Mouse (Mus musculus) liver, postnatal 0 days (tissue): Measurements from ENCODE around the gene Cadm4. TPM values are rescaled to one million over a fixed set of nuclear protein-coding genes. Genes with fewer than 3 reads are reported as not detected.

Experiments
- ATAC-seq: fragments of 200-750 bp; cut with Nextera tagmentation; 2 replicates; pipeline ENCODE4 v1.8.0; 2017; ENCODE audit warnings: mild to moderate bottlenecking, moderate library complexity
- DNase-seq: peaks from one replicate; pipeline ENCODE4 v3.0.0-alpha.2; 2016
- H3K27ac ChIP-seq: fragments of 300-500 bp; sonication (generic); 2 replicates; pipeline ENCODE4 v1.5.1; 2014; ENCODE audit warnings: antibody characterized with exemption, moderate library complexity, mild to moderate bottlenecking, low read depth
- H3K27me3 ChIP-seq: fragments of 300-500 bp; sonication (generic); 2 replicates; pipeline ENCODE4 v1.6.1; 2014; ENCODE audit warnings: low read length, control low read depth, mixed read lengths; ENCODE audit not compliant: insufficient read depth
- H3K36me3 ChIP-seq: fragments of 300-500 bp; sonication (generic); replicated peaks from 2 replicates; pipeline ENCODE4 v1.6.1; 2014; ENCODE audit warnings: mild to moderate bottlenecking, control low read depth, low read length, moderate library complexity, mixed read lengths; ENCODE audit not compliant: insufficient read depth
- H3K4me1 ChIP-seq: fragments of 300-500 bp; sonication (generic); 2 replicates; pipeline ENCODE4 v1.6.1; 2014; ENCODE audit warnings: antibody characterized with exemption, mild to moderate bottlenecking, control low read depth; ENCODE audit not compliant: insufficient read depth
- H3K4me2 ChIP-seq: fragments of 300-500 bp; sonication (generic); 2 replicates; pipeline ENCODE4 v1.6.1; 2014; ENCODE audit warnings: low read depth, mild to moderate bottlenecking, low read length, moderate library complexity, mixed read lengths
- H3K4me3 ChIP-seq: fragments of 300-500 bp; sonication (generic); 2 replicates; pipeline ENCODE4 v1.5.1; 2014; ENCODE audit warnings: low read depth, low read length
- H3K9ac ChIP-seq: fragments of 300-500 bp; sonication (generic); replicated peaks from 2 replicates; pipeline ENCODE4 v1.6.1; 2014; ENCODE audit warnings: mild to moderate bottlenecking, moderate library complexity
- H3K9me3 ChIP-seq: fragments of 300-500 bp; sonication (generic); 2 replicates; pipeline ENCODE4 v1.6.1; 2016; ENCODE audit warnings: mild to moderate bottlenecking, control low read depth, low read length, mixed read lengths
- CTCF ChIP-seq: sonication (generic); IDR thresholded peaks from 2 replicates; pipeline ENCODE4 v1.5.1; 2016; ENCODE audit warnings: antibody characterized with exemption, low read depth
- EP300 ChIP-seq: IDR thresholded peaks from 2 replicates; pipeline ENCODE4 v1.6.1; 2016; ENCODE audit warnings: antibody characterized with exemption, low read depth, mild to moderate bottlenecking
- WGBS: fragments of 180-500 bp; shearing (Covaris S2); extraction: QIAGEN DNeasy Blood & Tissue Kit; methylation state at CpG from one replicate; pipeline ENCODE4 v1.1.7; 2014; ENCODE audit not compliant: insufficient replicate concordance; 5-methylcytosine and 5-hydroxymethylcytosine counted together
- polyA plus RNA-seq: library from polyadenylated mRNA; unstranded; fragments of >200 nt; fragmentation: Nextera tagmentation; extraction: Ambion mirVana; gene quantifications from 2 replicates; pipeline ENCODE4 v1.2.1, GENCODE M21; 2015

Cadm4 gene
- polyA plus RNA-seq, 1 experiment from 2014 or later = 0.46 TPM

DNA sequence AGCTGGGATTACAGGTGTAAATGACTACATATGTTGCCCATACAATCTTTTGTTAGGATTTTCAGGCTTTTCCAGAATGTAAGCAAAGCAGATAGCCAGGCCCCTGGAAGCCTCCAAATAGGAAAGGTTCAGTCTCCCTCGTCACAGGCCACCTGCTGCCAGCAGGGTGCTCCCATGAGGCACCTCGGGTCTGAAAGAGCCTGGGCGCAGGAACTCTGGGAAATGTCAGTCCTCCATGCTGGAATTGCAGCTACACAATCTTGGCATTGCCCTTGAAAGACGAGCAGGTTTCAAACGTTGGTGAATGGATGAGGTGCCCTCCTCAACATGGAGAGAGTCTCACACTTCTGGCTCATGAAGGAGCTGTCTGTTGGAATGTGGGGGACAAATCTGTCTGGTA lies 56.3 kb downstream of the Cadm4 start:
- no peak overlapping the region for H3K4me2 ChIP-seq
- H3K4me3 ChIP-seq = no peak overlapping the region
- TF ChIP-seq EP300 (no peak), CTCF (0 out of 2 replicates have a peak, but pooled peaks have one; percentile 4)
- no peaks in the 10 kb centered on the region for H3K27me3 ChIP-seq
- ATAC-seq (no peak), DNase-seq (no peak)
- WGBS = 37% methylated on average over 5 of the region's 5 CpGs
- H3K27ac ChIP-seq = no peak overlapping the region
- peaks cover 5% of the 10 kb centered on the region; the same call in 1 of the 2 replicates for H3K4me1 ChIP-seq
- peaks cover 22% of the 10 kb centered on the region for H3K36me3 ChIP-seq
- no peaks in the 10 kb centered on the region for H3K9me3 ChIP-seq
- no peak overlapping the region for H3K9ac ChIP-seq

DNA sequence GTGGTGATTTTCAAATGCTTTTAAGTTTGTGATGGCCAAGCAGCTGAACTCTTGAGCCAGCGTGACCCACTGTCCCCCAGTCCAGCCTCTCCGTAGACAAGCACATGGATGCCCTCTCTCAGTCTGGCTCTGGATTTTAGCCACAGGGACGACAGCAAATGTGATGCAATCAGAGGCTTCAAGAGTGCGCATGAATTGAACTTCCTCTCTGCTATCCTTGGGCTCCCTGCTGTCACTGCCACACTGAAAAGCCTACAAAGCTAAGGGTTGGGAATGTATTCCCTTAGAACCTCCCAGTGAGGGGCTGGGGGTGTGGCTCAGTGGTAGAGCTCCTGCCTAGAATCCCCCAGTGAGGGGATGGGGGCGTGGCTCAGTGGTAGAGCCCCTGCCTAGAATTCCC lies 56.9 kb downstream of the Cadm4 start:
- H3K9ac ChIP-seq = no peak overlapping the region
- no peaks in the 10 kb centered on the region for H3K27me3 ChIP-seq
- no peak overlapping the region for H3K4me3 ChIP-seq
- WGBS = 46% methylated on average over 5 of the region's 5 CpGs
- peaks cover 17% of the 10 kb centered on the region for H3K36me3 ChIP-seq
- DNase-seq (no peak), ATAC-seq (no peak; the same call in 1 of the 2 replicates)
- no peak overlapping the region for H3K27ac ChIP-seq
- no peak overlapping the region for H3K4me2 ChIP-seq
- no peaks in the 10 kb centered on the region for H3K9me3 ChIP-seq
- peaks cover 5% of the 10 kb centered on the region; the same call in 1 of the 2 replicates for H3K4me1 ChIP-seq
- TF ChIP-seq EP300 (no peak), CTCF (no peak)

- Histone ChIP-seq H3K4me2 (no peak overlapping the region), H3K4me3 (no peak overlapping the region), H3K36me3 (peaks cover 7% of the 10 kb centered on the region; the same call in 1 of the 2 replicates), H3K9ac (no peak overlapping the region), H3K27me3 (no peaks in the 10 kb centered on the region), H3K4me1 (peaks cover 5% of the 10 kb centered on the region; the same call in 1 of the 2 replicates), H3K9me3 (0 out of 2 replicates have a peak, but pooled peaks cover 3% of the 10 kb centered on the region), H3K27ac (no peak overlapping the region)
- DNase-seq = no peak
- TF ChIP-seq CTCF (no peak), EP300 (no peak)
- 82% methylated on average over 4 of the region's 4 CpGs for WGBS
- ATAC-seq = no peak
Measured at GRCm38 (mm10) chr7:24539686-24540085, 57.9 kb downstream of the Cadm4 start.

GRCm38 (mm10) chr7:24544506-24544905 lies 62.7 kb downstream of the Cadm4 start:
- whole genome bisulfite sequencing = 66% methylated on average over 2 of the region's 2 CpGs
- Histone ChIP-seq H3K4me2 (no peak overlapping the region), H3K4me3 (no peak overlapping the region), H3K9ac (no peak overlapping the region), H3K4me1 (peaks cover 13% of the 10 kb centered on the region), H3K27ac (no peak overlapping the region), H3K27me3 (no peaks in the 10 kb centered on the region), H3K9me3 (0 out of 2 replicates have a peak, but pooled peaks cover 3% of the 10 kb centered on the region), H3K36me3 (0 out of 2 replicates have a peak, but pooled peaks cover 2% of the 10 kb centered on the region)
- no peak for DNase-seq
- no peak for ATAC-seq
- peak; percentile 47 for TF ChIP-seq CTCF
- TF ChIP-seq EP300 = no peak

DNA sequence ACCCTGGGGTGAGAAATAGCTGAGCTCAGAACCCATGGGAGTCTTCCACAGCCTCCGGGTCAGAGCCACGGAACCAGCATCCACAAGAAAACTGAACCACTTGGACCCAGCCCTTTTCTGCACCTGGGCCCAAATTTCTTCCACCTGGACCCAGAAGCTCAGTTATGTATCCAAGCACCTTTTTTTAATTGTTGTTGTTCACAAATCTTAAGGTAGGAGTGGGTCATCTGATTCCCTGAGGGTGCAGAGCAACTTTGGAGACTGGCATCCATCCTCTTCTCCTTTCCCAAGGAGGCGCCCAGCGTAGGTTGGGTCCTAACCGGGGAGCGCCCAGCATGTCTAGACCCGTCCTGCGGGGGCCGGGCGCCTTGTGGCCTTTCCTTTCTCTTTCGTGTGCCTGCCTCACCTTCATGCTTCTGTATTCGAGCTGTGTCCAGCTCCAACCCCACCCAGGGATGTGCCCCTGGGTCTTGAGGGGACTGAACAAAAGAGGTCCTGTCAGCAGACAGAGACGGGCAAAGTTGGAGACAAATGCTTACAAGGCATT lies 64.3 kb downstream of the Cadm4 start, which contains the start of the genes Pinlyp and Xrcc1:
Pinlyp (minus strand) TSS at position 51 of the 547 bp plus-strand sequence.
Xrcc1 (plus strand) TSS at position 222 of the 547 bp plus-strand sequence.
- H3K27me3 ChIP-seq = no peaks in the 10 kb centered on the region
- H3K9ac ChIP-seq = peak within 1 kb of the TSS; percentile 85
- H3K36me3 ChIP-seq = 0 out of 2 replicates have a peak, but pooled peaks cover 2% of the 10 kb centered on the region
- 0 out of 2 replicates have a peak, but pooled peaks cover 3% of the 10 kb centered on the region for H3K9me3 ChIP-seq
- ATAC-seq (peak; percentile 0; the same call in 1 of the 2 replicates), DNase-seq (no peak)
- H3K4me3 ChIP-seq = peak within 1 kb of the TSS; percentile 81
- H3K27ac ChIP-seq = peak within 1 kb of the TSS; percentile 74
- peaks cover 15% of the 10 kb centered on the region for H3K4me1 ChIP-seq
- TF ChIP-seq CTCF (no peak), EP300 (no peak)
- WGBS = 39% methylated on average over 13 of the region's 13 CpGs
- peak within 1 kb of the TSS; percentile 91 for H3K4me2 ChIP-seq

DNA sequence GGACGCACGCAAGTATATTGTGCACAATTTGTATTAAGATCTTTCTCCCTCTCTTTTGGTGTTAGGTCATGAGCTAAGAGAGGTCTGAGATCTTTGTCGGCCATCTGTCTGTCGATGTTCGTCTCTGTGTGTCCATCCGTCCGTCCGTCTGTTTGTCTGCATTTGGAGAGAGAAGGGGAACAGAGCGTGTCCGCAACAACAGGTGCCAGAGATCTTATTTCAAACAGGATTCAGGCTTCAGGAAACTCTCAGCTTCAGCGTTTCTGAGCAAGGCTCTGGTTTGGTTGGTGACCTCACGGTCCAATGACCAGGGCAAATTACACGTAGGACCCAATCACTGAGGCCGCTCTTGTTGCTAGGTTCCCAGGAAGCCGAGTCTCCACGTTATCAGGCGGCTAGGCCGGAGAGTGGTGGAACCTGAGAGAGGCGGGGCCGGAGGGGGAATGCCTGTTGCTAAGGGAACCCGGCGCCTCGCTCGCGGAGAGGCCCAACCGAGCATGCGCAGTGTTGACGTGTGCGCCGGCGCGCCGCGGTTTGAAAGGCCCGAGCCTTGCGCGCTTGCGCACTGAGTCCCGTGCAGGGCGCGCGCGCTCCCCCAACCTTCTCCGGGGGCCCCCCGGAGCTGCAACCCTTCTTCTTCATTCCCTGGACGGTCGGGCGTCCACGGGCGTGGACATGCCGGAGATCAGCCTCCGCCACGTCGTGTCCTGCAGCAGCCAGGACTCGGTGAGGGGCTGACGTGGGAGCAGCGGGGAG lies 65.0 kb downstream of the Cadm4 start:
- H3K4me2 ChIP-seq = peak overlapping the region; percentile 91
- peak; percentile 99 for DNase-seq
- H3K9me3 ChIP-seq = 0 out of 2 replicates have a peak, but pooled peaks cover 3% of the 10 kb centered on the region
- under 1% methylated on average over 57 of the region's 57 CpGs for WGBS
- H3K4me3 ChIP-seq = peak overlapping the region; percentile 81
- ATAC-seq = peak; percentile 100
- 0 out of 2 replicates have a peak, but pooled peaks cover 2% of the 10 kb centered on the region for H3K36me3 ChIP-seq
- H3K4me1 ChIP-seq = peaks cover 15% of the 10 kb centered on the region
- TF ChIP-seq EP300 (no peak), CTCF (no peak)
- H3K9ac ChIP-seq = peak overlapping the region; percentile 85
- H3K27ac ChIP-seq = peak overlapping the region; percentile 74
- H3K27me3 ChIP-seq = no peaks in the 10 kb centered on the region
